Mouse (Mus musculus) forebrain, postnatal 0 days (tissue): ENCODE data around the gene Kcnh8. TPM values are rescaled to one million over a fixed set of nuclear protein-coding genes. Genes with fewer than 3 reads are reported as not detected.

ENCODE experiments used
- ATAC-seq: fragments of 200-750 bp; cut with Nextera tagmentation; 2 replicates; pipeline ENCODE4 v1.8.0; 2017; ENCODE audit warnings: mild to moderate bottlenecking, moderate library complexity
- DNase-seq: peaks from one replicate; pipeline ENCODE4 v3.0.0-alpha.2; 2015
- H3K27ac ChIP-seq: fragments of 300-500 bp; sonication (generic); 2 replicates; pipeline ENCODE4 v1.5.1; 2014; ENCODE audit warnings: low read depth, mild to moderate bottlenecking, antibody characterized with exemption, low read length, moderate library complexity, mixed read lengths
- H3K27me3 ChIP-seq: fragments of 300-500 bp; sonication (generic); 2 replicates; pipeline ENCODE4 v1.6.1; 2014; ENCODE audit warnings: mild to moderate bottlenecking, low read length, mixed read lengths; ENCODE audit not compliant: insufficient read depth
- H3K36me3 ChIP-seq: fragments of 300-500 bp; sonication (generic); 2 replicates; pipeline ENCODE4 v1.6.1; 2014; ENCODE audit warnings: mild to moderate bottlenecking, moderate library complexity; ENCODE audit not compliant: insufficient read depth
- H3K4me1 ChIP-seq: fragments of 300-500 bp; sonication (generic); 2 replicates; pipeline ENCODE4 v1.6.1; 2014; ENCODE audit warnings: antibody characterized with exemption; ENCODE audit not compliant: insufficient read depth
- H3K4me2 ChIP-seq: fragments of 300-500 bp; sonication (generic); 2 replicates; pipeline ENCODE4 v1.6.1; 2014; ENCODE audit warnings: low read depth, mild to moderate bottlenecking, moderate library complexity
- H3K4me3 ChIP-seq: fragments of 300-500 bp; sonication (generic); 2 replicates; pipeline ENCODE4 v1.5.1; 2014; ENCODE audit warnings: low read depth, low read length, mixed read lengths
- H3K9ac ChIP-seq: fragments of 300-500 bp; sonication (generic); 2 replicates; pipeline ENCODE4 v1.6.1; 2014; ENCODE audit warnings: mild to moderate bottlenecking
- H3K9me3 ChIP-seq: fragments of 300-500 bp; sonication (generic); 2 replicates; pipeline ENCODE4 v1.6.1; 2016; ENCODE audit warnings: low read length
- CTCF ChIP-seq: sonication (generic); IDR thresholded peaks from 2 replicates; pipeline ENCODE4 v1.5.1; 2016; ENCODE audit warnings: antibody characterized with exemption, control low read depth, low read depth
- WGBS: fragments of 180-500 bp; shearing (Covaris S2); extraction: QIAGEN DNeasy Blood & Tissue Kit; methylation state at CpG from one replicate; pipeline ENCODE4 v1.1.7; 2014; 5-methylcytosine and 5-hydroxymethylcytosine counted together
- polyA plus RNA-seq: library from polyadenylated mRNA; unstranded; fragments of >200 nt; fragmentation: Nextera tagmentation; extraction: Ambion mirVana; gene quantifications from 2 replicates; pipeline ENCODE4 v1.2.1, GENCODE M21; 2015
- total RNA-seq: library from RNA; depleted of rRNA; stranded (reverse); fragments of >200 nt; gene quantifications from 2 replicates; pipeline ENCODE4 v1.2.3, GENCODE M21; 2014

The Kcnh8 gene
- total and polyA plus RNA-seq, 2 experiments from 2014 or later = 2.0 to 4.9 TPM

- no peak overlapping the region for H3K9ac ChIP-seq
- no peak for TF ChIP-seq CTCF
- ATAC-seq = no peak
Measured at GRCm38 (mm10) chr17:52829678-52830077, 227.2 kb downstream of the Kcnh8 start.

GRCm38 (mm10) chr17:52873195-52873594, 270.7 kb downstream of the Kcnh8 start:
- Histone ChIP-seq H3K9me3 (no peaks in the 10 kb centered on the region), H3K4me1 (0 out of 2 replicates have a peak, but pooled peaks cover 4% of the 10 kb centered on the region), H3K36me3 (no peaks in the 10 kb centered on the region), H3K4me3 (no peak overlapping the region), H3K9ac (no peak overlapping the region), H3K27me3 (no peaks in the 10 kb centered on the region), H3K27ac (no peak overlapping the region), H3K4me2 (no peak overlapping the region)
- DNase-seq (peak; percentile 53), ATAC-seq (peak; percentile 93)
- no peak for TF ChIP-seq CTCF
- 65% methylated on average over 3 of the region's 3 CpGs for whole genome bisulfite sequencing

More at GRCm38 (mm10) chr17:52829678-52830077, 227.2 kb downstream of the Kcnh8 start:
- Histone ChIP-seq H3K4me1 (no peaks in the 10 kb centered on the region), H3K36me3 (no peaks in the 10 kb centered on the region), H3K9me3 (no peaks in the 10 kb centered on the region), H3K4me2 (no peak overlapping the region), H3K27me3 (no peaks in the 10 kb centered on the region), H3K27ac (no peak overlapping the region), H3K4me3 (no peak overlapping the region)
- no peak for DNase-seq
- 94% methylated on average over 4 of the region's 4 CpGs for WGBS

GRCm38 (mm10) chr17:52878964-52879363, 276.5 kb downstream of the Kcnh8 start:
- Histone ChIP-seq H3K9ac (no peak overlapping the region), H3K36me3 (no peaks in the 10 kb centered on the region), H3K27ac (no peak overlapping the region), H3K9me3 (no peaks in the 10 kb centered on the region), H3K4me1 (no peaks in the 10 kb centered on the region), H3K4me2 (no peak overlapping the region), H3K27me3 (no peaks in the 10 kb centered on the region), H3K4me3 (no peak overlapping the region)
- ATAC-seq (no peak), DNase-seq (no peak)
- no peak for TF ChIP-seq CTCF
- 50% methylated on average over 1 of the region's 1 CpGs for WGBS

GRCm38 (mm10) chr17:52880051-52880450, 277.5 kb downstream of the Kcnh8 start:
- H3K9ac ChIP-seq = no peak overlapping the region
- H3K27me3 ChIP-seq = no peaks in the 10 kb centered on the region
- H3K27ac ChIP-seq = no peak overlapping the region
- no peaks in the 10 kb centered on the region for H3K4me1 ChIP-seq
- H3K36me3 ChIP-seq = no peaks in the 10 kb centered on the region
- H3K4me3 ChIP-seq = no peak overlapping the region
- TF ChIP-seq CTCF = no peak
- peak; percentile 63 for DNase-seq
- ATAC-seq = peak; percentile 93
- H3K4me2 ChIP-seq = no peak overlapping the region
- WGBS = 52% methylated on average over 2 of the region's 2 CpGs
- no peaks in the 10 kb centered on the region for H3K9me3 ChIP-seq

- TF ChIP-seq CTCF = no peak
- no peaks in the 10 kb centered on the region for H3K27me3 ChIP-seq
- no peak overlapping the region for H3K9ac ChIP-seq
- 57% methylated on average over 1 of the region's 1 CpGs for WGBS
- H3K4me1 ChIP-seq = no peaks in the 10 kb centered on the region
- no peak overlapping the region for H3K4me2 ChIP-seq
- no peak overlapping the region for H3K27ac ChIP-seq
- ATAC-seq = no peak
- DNase-seq = peak; percentile 20
- no peaks in the 10 kb centered on the region for H3K36me3 ChIP-seq
- H3K9me3 ChIP-seq = no peaks in the 10 kb centered on the region
- H3K4me3 ChIP-seq = no peak overlapping the region
Measured at GRCm38 (mm10) chr17:52885210-52885609, 282.7 kb downstream of the Kcnh8 start.

GRCm38 (mm10) chr17:52920519-52921106, 318.1 kb downstream of the Kcnh8 start:
- no peak for TF ChIP-seq CTCF
- ATAC-seq (peak; percentile 99), DNase-seq (peak; percentile 77)
- Histone ChIP-seq H3K9me3 (no peaks in the 10 kb centered on the region), H3K4me2 (no peak overlapping the region), H3K36me3 (no peaks in the 10 kb centered on the region), H3K4me3 (no peak overlapping the region), H3K27me3 (no peaks in the 10 kb centered on the region), H3K4me1 (no peaks in the 10 kb centered on the region), H3K27ac (no peak overlapping the region), H3K9ac (no peak overlapping the region)
- WGBS = 56% methylated on average over 3 of the region's 3 CpGs

GRCm38 (mm10) chr17:52943966-52944365, 341.5 kb downstream of the Kcnh8 start:
- Histone ChIP-seq H3K9ac (no peak overlapping the region), H3K4me1 (no peaks in the 10 kb centered on the region), H3K4me3 (no peak overlapping the region), H3K27ac (no peak overlapping the region), H3K36me3 (no peaks in the 10 kb centered on the region), H3K27me3 (no peaks in the 10 kb centered on the region), H3K4me2 (no peak overlapping the region), H3K9me3 (no peaks in the 10 kb centered on the region)
- DNase-seq (no peak), ATAC-seq (no peak; the same call in 1 of the 2 replicates)
- no peak for TF ChIP-seq CTCF
